Mouse (Mus musculus) spleen, postnatal 4 days (tissue): Measurements from ENCODE around the gene Aaas.

Source experiments
- DNase-seq, 2 experiments: peaks; one replicate each; pipeline ENCODE4 v3.0.0; 2022; ENCODE audit warnings: low spot score in 2 of 2

Gene Aaas

DNA sequence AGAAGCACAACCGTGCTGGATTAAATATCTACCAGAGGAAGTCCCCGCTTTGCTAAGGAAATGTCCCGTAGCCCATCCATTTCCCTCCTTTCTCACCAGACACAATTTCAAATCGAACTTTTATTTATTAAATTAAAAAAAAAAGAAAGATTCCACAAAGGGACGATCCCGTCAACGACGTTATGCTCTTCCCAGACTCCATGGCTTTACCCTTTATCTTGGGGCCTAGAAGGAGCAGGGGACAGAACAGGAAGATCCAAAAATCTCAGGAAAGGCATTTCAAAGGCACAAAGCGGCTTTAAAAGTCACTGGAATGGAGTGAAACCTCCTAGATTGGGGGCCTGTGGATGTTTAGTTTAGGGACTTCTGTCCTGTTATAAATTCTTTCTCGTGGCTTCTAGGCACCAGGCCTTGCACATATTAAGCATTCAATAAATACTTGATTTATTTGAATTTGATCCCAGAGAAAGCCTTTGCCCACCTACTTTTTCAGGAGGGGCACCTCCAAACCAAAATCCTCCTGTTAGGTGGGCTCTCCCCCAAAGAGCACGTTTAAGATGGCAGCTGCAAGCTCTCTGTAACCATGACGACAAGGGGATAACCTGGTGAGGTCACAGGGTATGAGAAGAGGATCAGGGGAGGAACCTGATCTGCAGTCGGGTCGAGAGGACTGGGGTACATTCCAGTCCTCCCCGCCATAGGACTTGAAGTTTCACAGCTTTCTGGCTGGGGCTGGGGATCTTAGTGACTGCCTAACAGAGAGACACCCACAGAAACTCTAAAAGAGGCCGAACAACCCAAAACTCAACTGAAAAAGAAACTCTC lies 6.1 kb upstream of the Aaas start:
- no peak for DNase-seq

DNA sequence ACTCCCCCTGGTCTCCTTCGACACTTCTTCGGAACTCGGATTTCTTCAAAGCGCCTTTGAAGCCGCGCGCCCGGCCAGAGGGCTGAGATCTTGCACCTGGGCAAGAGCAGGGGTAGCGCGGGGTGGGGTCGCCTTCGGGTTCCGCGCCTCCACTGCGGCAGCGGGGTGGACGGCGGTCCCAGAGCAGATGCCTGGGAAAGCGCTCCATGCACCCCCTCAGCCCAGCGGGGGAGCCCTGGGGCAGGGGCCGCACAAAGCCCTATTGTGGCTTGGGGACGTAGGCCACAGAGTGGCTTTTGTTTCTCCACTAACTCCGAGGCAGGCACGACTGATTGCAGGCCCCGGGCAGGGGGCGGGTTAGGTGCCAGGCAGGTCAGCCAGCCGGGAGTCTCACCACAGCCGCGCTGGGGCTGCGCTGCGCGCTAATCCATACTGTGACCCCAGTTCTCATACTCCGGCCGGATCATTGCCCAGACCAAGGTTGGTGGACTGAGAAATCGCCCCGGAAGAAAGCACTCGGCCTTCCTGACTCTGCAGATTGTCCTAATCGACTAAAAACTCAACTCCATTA lies 5.4 kb upstream of the Aaas start:
- peak in 1 of 2 experiments; percentile 71 for DNase-seq

DNA sequence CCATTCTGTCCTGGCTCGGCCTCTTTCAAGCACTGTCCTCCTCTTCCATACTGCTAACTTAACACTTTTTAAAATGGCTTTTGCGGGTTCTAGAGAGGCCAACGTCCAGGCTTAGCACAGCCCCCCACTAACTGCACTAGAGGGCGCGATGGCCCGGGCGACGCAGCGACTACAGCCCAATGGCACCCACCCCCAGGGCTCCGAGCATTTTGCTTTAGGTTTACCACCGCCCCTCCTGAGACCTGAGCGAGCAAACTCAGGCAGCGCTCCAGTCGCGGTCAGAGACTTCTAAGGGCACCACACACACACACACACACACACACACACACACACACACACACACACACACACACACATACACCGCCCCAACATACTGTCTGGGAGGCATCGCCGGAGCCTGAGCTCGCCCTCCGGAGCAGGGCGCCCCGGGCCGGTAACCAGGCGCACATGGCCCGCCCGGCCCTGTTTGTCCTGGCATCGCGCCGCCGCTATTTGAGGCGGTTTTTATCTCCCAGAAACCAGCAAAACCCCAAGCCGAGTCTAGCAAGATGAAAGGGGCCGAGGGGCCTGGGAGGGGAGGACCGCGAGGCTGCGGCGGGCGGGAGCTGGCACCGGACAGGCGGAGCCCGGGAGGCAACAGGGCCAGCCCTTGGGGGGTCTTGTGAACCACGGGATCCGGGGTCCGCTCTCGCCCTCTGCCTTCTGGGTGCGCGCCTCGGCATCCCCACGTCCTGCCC lies 4.7 kb upstream of the Aaas start:
- DNase-seq: peak in 1 of 2 experiments; percentile 74

DNA sequence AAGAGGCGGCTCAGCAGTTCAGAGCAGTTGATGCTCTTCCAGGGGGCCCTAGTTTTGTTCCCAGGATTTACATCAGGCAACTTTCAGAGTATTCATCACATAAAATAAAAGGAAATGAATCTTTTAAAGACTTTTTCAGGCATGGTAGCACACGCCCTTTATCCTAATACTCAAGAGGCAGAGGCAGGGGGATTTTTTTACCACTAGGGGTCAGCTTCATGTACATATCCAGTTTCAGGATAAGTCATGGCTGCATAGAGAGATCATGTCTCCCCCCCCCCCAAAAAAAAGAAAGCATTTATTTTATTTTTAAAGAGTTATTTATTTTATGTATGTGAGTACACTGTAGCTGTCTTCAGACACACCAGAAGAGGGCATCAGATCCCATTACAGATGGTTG lies 3.4 kb upstream of the Aaas start:
- no peak for DNase-seq

DNA sequence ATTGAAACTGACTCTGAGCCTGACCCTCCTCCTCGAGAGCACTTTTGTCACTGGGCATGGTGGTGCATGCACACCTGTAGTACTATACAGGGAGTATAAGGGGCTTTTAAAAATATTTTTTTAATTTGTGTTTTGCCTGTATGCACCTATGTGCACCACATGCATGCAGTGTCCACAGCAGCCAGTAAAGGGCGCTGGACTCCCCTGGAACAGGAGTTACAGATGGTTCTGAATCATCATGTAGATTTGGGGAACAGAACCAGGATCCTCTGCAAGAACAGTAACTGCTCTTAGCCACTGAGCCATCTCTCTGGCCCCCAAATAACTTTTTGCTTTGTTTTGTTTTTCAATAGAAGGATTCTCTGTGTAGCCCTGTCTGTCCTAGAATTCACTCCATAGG lies 1.6 kb upstream of the Aaas start:
- DNase-seq: no peak

DNA sequence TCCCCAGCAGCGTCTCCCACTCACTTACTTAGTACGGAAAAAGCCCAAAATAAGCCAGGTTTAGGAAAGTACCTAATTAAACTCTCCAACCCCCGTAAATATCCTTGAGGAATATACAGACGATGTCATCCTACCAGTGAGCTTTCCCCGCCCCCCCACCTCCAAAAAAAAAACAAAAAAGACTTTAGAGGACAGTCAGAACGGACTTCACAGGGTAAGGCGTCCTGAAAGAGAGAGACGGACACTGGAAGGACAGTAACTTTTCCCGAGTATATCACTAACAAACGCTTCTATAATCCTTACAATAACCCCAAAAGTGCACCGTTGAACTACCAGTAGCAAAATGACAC lies 346 bp upstream of the Aaas start:
- no peak for DNase-seq

DNA sequence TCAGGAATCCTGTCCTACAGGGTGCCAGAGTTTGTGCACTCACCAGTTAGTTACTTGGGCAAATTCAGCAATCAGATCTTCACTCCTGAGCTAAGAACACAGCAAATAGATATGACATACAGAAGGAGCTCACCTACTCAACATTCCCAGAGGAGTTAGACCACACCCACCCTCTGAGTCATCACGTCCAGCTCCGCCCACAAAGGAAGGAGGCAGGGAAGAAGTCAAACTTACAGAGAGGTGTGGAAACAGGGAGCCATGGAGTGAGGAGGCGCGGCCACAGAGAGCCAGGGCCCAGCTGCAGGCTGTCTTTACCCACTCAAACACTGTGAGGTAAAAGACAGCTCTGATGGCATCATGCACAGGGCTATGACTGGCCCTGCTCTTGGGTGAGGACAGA lies 4.1 kb downstream of the Aaas start:
- DNase-seq: no peak

DNA sequence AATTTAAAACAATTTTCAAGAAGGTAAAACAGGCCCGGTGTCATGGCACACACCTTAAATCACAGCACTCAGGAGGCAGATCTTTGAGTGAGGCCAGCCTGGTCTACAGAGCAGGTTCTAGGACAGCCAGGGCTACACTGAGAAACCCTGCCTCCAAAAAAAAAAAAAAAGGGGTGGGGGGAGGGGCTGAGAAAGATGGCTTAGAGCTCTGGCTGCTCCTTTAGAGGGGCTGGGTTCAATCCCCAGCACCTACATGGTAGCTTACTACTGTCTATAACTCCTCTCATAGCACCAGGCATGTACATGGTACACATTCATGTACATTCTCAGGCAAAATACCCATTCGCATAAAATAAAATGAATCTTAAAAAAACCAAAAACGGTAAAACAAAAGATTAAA lies 6.1 kb downstream of the Aaas start:
- no peak for DNase-seq

DNA sequence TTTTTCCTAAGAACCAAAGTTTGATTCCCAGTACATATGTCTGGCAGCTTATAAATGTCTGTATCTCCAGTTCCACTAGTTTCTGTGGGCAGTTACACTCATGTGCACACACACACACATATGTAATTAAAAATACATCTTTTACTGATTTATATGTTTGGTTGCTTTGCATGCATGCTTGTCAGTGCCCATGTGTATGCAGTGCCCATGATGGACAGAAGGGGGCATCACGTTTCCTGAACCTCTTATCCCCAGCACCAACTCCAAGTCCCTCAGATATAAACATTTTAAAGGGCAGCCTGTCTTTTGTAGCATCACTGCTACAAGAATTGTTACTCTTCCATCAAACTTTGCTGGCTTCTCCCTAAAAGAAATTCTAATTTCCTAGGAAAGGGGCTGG lies 9.0 kb downstream of the Aaas start:
- DNase-seq: peak in 1 of 2 experiments; percentile 74

DNA sequence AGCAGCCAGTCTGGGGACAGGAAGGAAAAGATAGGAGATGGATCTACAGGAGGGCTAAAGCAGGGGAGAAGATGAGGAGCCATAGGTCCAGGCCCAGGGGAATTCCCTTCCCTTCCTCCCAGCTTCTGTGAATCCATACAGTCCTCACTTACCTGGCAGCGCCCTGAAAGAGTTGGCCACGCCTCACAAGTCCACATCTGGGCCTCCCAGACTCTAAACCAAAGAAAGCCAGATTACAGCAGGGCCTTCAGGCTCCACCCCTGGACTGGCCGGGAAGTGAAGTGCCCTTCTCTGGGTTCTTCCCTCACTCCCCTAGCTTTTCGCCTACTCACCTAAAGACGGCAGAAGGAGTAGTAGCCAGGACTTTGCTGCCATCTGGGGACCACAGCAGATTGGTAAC lies 11.0 kb downstream of the Aaas start:
- DNase-seq: no peak

DNA sequence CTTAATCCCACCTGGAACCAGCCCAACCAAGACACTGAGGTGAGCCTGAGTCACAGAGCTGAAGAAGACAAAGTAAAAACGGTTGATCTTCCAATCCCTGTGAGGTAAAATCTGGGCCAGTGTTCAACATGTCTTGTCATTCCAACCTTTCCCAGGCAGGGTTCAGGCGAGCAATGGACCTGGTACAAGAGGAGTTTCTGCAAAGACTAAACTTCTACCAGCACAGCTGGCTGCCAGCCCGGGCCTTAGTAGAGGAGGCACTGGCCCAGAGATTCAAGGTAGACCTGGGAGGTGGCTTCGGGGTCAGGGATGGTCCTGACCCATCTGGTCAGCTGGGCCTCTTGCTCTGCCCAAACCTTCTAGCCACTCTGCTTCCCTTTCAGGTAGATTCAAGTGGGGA lies 13.6 kb downstream of the Aaas start:
- no peak for DNase-seq

DNA sequence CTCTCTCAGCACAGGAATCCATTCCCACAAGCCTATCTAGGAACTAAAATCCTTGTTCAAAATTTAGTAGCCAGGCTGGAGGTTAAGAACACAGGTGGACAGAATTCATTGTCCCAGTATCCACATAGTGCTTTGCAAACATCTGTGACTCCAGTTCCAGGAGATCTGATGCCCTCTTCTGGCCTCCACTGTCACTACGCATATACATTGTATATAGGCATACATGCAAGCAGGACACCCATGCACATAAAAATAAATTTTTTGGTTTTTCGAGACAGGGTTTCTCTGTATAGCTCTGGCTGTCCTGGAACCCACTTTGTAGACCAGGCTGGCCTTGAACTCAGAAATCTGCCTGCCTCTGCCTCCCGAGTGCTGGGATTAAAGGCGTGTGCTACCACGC lies 14.6 kb downstream of the Aaas start:
- DNase-seq: peak; percentile 45 to 65

DNA sequence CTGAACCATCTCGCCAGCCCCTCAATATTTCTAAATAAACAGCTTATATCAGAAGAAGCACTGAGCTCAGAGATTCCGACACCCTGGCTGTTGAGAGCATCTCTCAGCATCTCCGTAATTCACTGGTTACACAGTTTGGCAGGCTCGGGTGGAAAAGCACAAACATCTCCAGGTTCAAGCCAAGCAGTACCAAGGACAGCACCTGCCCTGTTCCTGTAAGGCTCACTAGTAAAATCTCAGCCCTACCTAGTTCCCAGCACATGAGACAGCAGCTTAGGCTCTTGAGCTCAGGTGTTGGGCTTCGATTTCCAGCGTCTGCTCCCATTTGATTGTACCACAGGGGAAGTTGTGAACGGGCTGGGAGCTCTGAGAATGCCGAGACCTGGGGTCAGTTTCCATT lies 15.3 kb downstream of the Aaas start:
- no peak for DNase-seq

DNA sequence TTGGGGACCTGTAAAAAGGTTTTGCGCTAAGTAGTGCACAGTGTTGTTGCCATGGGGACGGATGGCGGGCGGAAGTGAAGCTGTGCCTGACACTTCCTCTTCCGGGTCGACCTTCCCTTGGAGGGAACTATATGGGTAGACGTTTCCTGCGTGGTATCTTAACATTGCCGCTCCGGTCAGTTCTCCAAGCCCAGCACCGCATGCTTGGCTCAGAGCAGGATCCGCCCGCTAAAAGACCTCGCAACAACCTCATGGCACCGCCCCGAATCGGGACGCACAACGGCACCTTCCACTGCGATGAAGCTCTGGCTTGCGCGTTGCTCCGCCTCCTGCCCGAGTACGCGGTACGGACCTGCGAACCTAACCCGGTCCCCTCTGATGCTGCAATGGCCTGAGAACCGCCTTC lies 19.0 kb downstream of the Aaas start, which contains the start of gene Myg1:
TSS of gene Myg1 (plus strand) at position 100 of the 406 bp plus-strand sequence.
- peak; percentile 78 to 88 for DNase-seq

DNA sequence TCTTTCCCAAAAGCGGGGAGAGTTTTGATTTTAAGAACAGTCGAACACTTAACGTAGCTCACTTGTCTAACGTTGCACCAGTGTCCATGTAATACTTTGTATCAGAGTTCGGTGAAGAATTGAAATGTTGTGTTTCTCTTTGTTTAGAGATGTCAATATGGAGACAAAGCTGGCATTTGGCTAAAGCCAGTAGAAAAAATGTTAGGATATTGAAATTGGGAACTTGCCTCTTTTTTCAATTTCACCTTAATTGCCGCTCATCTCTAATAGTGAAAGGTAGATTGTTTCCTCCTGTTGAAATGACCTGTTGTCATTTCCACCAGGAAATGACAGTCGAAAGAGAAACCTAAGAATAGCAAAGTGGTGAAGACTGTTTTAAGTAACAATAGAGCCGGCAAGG lies 23.7 kb downstream of the Aaas start:
- no peak for DNase-seq

DNA sequence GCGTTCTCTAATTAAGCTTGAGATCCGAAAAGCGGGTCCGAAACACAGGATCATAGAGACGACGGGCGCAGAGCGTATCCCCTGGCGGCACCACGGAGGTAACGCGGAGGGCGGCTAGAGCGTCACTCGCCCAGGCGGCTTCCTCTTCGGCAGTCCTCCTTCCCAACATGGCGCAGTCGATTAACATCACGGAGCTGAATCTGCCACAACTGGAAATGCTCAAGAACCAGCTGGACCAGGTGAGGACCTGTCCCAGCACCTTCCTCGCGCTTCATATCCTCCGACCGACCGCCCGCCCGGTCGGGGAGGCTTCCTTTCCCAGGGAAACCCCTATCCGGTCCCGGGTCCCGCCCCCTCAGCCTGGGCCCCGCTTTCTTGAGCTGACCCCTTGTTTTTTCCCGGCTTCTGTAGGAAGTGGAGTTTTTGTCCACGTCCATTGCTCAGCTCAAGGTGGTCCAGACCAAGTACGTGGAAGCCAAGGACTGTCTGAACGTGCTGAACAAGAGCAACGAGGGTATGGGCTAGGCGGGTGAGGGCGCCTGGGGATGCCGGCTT lies 24.5 kb downstream of the Aaas start, which contains the start of gene Pfdn5:
TSS of gene Pfdn5 (plus strand) at position 95 of the 555 bp plus-strand sequence.
- DNase-seq: peak; percentile 89 to 94

DNA sequence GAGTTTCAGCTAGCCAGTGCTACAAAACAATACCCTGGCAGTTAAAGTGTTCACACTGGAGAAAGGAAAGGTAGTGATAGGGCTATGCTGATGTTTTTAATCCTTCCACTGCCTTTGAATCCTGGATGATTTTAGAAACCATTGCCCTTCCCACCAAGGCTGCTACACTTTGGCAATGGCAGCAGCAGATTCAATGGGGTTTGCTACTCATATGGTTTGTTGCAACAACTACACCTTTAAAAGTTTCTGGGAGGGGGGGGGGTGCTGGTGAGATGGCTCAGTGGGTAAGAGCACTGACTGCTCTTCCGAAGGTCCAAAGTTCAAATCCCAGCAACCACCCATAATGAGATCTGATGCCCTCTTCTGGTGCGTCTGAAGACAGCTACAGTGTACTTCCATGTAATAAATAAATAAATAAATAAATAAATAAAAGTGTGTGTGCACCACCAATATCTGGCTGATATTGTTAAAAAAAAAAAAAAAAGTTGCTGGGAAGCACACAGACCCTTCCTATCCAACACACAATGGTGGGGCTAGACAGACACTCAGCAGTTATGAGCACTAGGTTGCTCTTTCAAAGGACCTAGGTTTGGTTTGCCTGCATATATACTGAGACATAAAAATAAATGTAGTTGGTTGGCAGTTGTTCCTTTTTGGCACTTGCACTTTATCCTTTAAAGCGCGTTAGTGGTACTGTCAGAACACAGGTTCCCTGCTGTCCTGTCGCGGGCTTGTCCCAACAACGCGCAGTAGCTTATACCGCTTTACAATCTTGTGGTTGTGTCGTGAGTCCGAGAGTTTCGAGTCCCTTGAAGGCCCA lies 25.7 kb downstream of the Aaas start:
- DNase-seq: no peak

DNA sequence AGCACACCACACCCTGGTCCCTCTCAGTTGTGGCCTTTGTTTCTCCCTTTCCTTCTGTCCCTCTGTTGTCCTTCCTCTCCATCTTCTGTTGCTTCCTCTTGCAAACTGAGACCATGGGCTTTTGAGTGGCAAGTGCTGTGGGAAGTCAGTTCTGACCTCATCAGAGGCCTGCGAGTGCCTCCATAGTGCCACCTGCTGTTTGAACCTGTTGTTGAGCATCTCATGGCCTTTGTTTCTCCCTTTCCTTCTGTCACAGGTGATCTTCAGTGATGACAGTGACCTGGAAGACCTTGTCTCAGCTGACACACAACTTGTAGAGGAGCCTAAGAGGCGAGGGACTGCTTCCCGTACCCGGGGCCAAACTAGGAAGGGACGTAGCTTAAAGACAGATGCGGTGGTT lies 34.3 kb downstream of the Aaas start:
- peak; percentile 60 to 76 for DNase-seq

DNA sequence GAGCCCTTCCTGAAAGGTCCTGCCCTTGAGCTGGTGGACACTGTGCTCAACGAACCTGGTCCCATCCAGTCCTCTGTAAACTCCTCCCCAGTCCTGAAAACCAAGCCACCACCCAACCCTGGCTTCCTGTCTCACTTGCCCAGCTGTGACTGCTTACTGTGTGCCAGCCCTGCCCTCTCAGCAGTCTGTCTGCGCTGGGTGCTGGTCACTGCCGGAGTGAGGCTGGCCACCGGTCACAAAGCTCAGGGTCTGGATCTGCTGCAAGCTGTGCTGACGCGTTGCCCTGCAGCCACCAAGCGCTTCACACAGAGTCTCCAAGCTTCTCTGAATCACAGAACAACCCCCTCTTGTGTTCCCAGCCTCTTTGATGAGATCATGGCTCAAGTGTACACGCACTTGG lies 35.3 kb downstream of the Aaas start:
- no peak for DNase-seq

DNA sequence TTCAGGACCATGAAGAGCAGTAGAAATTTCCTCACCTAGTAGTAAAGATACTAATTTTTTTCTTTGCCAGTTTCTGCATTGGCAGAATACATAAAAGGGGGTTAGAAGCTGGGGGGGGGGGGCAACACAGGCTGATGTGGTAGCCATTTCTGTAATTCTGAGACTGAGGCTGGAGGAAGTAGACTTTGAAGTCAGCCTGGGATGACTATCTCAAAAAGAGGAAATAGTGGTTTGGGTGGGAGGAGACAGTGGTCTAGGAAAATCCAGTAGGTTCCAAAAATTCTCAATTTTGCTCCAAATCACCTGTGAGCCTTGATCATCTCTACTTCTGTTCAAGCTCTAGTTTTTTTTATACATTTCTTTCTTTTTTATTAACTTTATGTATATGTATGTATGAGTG lies 39.1 kb downstream of the Aaas start:
- no peak for DNase-seq

DNA sequence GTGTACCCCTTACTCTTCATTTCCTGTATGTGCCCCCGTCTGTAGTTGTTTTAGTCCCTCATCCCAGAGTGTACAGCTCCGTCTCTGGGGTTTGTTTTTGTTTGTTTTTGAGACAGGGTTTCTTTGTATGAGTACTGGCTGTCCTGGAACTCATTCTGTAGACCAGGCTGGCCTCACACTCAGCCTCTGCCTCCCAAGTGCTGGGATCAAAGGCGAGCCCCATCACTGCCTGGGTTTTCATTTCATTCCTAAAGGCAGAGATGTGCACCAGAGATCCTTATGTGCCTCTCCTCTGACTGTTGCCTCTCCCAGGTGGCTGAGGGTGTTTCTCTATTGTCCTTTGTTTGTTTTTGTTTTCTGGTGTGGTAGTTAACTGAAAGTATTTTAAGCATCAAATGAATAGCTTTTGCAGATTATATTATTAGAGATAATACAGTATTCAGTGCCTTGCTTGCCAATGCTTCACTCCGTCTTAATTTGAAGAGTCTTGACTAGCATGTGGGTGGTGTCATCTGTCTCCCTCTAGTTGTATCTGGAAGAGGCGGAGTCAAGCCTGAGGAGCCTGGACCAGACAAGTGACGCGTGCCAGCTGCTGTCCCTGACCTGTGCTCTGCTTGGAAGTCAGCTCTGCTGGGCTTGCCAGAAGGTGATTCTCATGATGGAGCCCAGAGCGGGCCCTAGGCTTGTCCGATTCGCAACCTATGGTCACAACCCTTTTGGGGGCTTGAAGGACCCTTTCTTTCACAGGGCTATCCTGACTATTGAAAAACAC lies 40.3 kb downstream of the Aaas start:
- DNase-seq: no peak
